Mouse (Mus musculus): ENCODE data around the gene Fktn. TPM values are rescaled to one million over a fixed set of nuclear protein-coding genes. Genes with fewer than 3 reads are reported as not detected.

The Fktn gene
- polyA plus RNA-seq, 1 experiment from 2014 or later: 6.0 TPM

- H3K27me3 ChIP-seq: no peaks in the 10 kb centered on the region
- DNase-seq (ENCODE audit: low read depth, low spot score) (no peak), ATAC-seq (no peak)
- ChIA-PET POLR2A (no interaction called here), CTCF (no interaction called here)
- in situ Hi-C loops (cut with MboI; ENCODE audit: low pct_unique_long_range_greater_than_20kb): no loop called here
- TF ChIP-seq CTCF (IDR thresholded peaks at IDR 0.05): no peak
These were observed 112.9 kb downstream of the Fktn start for GRCm38 (mm10) chr4:53826641-53827248.

Other genes starting within 250 kb of the Fktn start
- 2.7 TPM for gene Fsd1l, start 82.5 kb upstream of the Fktn start, polyA plus RNA-seq (2021)
- not detected for gene Tal2, start 65.7 kb downstream of the Fktn start, polyA plus RNA-seq (2021)
- gene Tmem38b, start 112.0 kb downstream of the Fktn start, polyA plus RNA-seq (2021): 19.8 TPM